Mouse (Mus musculus): ENCODE measurements around the gene Mylk2. TPM values are rescaled to one million over a fixed set of nuclear protein-coding genes. Genes with fewer than 3 reads are reported as not detected.

Gene Mylk2
- polyA plus RNA-seq (2012; fragmentation: generic; extraction: Trizol) = under 1 TPM; 0.14 to 0.44 TPM

DNA sequence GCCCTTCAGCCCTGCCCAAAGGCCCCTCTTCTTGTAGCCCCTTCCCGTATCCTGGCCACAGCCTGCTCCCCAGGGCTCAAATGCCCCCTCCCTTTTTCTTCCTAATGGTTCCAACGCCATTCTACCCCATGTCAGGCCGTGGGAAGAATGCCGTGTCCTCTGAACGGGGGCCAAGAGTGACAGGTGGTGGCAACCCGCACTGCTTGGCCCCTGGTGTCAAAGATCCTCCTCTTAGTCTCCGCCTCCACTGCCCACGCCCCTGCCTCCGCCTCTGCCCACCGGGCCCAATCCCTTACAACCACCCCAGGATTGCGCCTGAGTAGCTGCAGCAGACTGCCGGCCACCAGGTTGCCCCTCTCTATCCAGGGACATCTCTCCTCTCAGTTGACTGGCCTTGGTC lies at the start of gene Mylk2:
Gene Mylk2, plus strand, starts transcription at position 322 of the 400 bp plus-strand sequence.

DNA sequence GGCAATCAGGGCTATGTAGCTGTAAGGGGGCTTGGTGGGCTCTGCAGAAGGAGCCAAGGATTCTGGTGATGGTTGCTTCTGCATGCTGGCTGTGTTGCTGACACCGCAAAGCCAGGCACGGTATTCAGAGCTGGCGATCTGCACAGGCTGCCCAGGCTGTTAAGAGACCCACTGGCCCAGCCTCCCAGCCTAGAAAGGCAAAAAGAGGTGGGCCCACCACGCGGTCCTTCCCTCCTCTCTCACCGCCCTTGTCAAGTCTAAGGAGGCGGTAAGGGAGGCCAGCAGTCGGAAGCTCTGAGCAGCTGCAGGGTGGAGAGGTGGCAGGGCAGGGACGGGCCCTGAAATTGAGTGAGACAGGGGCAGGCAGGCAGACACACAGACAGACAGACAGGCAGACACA lies 21.9 kb downstream of the Mylk2 start, which contains the start of gene Foxs1:
Gene Foxs1, minus strand, starts transcription at position 161 of the 400 bp plus-strand sequence.

DNA sequence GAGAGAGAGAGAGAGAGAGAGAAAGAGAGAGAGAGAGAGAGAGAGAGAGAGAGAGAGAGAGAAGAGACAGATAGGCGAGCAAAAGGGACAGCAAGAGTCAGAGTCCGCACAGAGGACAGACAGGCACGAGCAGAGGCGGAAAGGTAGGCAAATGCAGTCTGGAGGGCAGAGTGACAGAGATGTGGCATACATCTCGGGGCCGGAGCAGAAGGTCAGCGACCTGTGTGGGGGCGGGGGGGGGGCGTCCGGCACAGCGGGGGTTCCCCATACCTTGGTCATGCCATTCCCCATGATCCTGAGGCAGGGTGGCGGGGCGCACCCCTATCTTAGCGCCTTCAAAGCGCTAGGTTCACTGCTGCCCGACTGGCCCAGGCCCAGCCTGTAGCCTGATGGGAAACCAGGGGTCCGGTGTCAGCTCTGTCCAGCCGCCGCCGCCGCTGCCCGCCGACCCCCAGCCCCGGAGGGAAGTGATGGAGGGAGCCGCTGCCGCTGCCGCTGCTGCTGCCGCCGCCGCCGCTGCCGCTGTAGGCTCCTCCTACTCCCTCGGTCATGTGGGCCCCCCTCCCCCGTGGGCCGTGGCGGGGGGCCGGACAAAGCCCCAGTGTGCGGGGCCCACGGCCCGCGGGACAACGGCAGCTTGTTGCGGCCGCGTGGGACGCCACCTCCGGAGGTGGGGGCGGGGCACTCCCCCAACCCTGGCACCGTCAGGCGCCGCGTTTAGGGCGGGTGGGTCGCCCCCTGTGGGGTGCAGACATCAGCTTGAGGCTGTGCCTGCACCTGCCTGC lies 40.1 kb downstream of the Mylk2 start, which contains the start of gene Dusp15:
Gene Dusp15, minus strand, starts transcription at position 634 of the 785 bp plus-strand sequence.

DNA sequence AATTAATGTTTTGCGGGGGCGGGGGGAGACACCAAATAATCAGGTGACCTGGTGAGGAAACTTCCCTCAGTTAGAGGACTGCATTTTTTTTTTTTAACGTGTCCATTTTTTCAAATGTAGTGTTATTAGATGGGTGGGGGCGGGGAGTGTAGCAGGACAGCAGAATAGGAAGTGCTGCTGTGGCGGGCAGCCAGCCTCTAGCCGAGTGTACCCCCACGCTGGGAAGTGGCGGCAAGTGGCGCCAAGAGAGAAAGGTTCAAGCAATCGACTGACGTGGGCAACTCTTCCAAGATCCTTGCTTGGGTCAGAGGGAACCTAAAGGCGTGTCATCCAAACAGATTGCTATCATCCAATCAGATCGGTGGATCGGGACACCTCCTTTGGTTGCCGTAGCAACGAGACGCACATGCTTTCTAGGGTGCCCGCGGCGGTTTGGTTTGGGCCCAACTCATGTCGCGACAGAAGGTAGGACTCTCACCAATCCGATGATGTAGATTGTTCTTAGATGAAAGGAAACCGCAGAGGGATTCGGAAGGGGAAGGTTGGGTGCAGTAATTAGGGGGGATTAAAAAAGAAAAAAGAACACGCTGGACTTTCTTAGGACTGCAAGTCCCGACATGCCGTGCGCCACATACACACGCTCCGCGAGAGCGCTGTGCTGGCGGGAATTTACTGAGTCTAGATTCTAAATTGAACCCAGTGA lies 51.1 kb downstream of the Mylk2 start, which contains the start of gene Ttll9:
Gene Ttll9, plus strand, starts transcription at position 395 of the 703 bp plus-strand sequence.

Other genes with a start within 250 kb of the Mylk2 start
- gene H13, start 241.9 kb upstream of the Mylk2 start, polyA plus RNA-seq (2012; fragmentation: generic; extraction: Trizol) = 100 to 1,000 TPM; 127 to 134 TPM
- 10 to 100 TPM in 1 of 2 experiments, 1 to 10 TPM in 1; 6.8 to 12.6 TPM for gene Mcts2, start 224.3 kb upstream of the Mylk2 start, polyA plus RNA-seq (2012; fragmentation: generic; extraction: Trizol)
- 100 to 1,000 TPM in 1 of 2 experiments, 10 to 100 TPM in 1; 99.1 to 172 TPM for gene Id1, start 175.1 kb upstream of the Mylk2 start, polyA plus RNA-seq (2012; fragmentation: generic; extraction: Trizol)
- 1 to 10 TPM in 1 of 2 experiments, under 1 TPM in 1; 0.66 to 1.0 TPM for gene Cox4i2, start 157.2 kb upstream of the Mylk2 start, polyA plus RNA-seq (2012; fragmentation: generic; extraction: Trizol)
- 10 to 100 TPM; 35.1 to 54.7 TPM for gene Bcl2l1, start 79.6 kb upstream of the Mylk2 start, polyA plus RNA-seq (2012; fragmentation: generic; extraction: Trizol)
- 10 to 100 TPM in 1 of 2 experiments, 1 to 10 TPM in 1; 7.6 to 48.4 TPM for gene Tpx2, start 63.4 kb upstream of the Mylk2 start, polyA plus RNA-seq (2012; fragmentation: generic; extraction: Trizol)
- 1 to 10 TPM; 2.9 to 4.0 TPM for gene Foxs1, start 21.9 kb downstream of the Mylk2 start, polyA plus RNA-seq (2012; fragmentation: generic; extraction: Trizol)
- gene Dusp15, start 40.3 kb downstream of the Mylk2 start, polyA plus RNA-seq (2012; fragmentation: generic; extraction: Trizol) = 1 to 10 TPM in 1 of 2 experiments, under 1 TPM in 1; 0.47 to 4.1 TPM
- under 1 TPM; 0.08 TPM for gene Ttll9, start 51.1 kb downstream of the Mylk2 start, polyA plus RNA-seq (2012; fragmentation: generic; extraction: Trizol)
- 100 to 1,000 TPM in 1 of 2 experiments, 10 to 100 TPM in 1; 33.9 to 135 TPM for gene Pdrg1, start 104.1 kb downstream of the Mylk2 start, polyA plus RNA-seq (2012; fragmentation: generic; extraction: Trizol)
- gene Xkr7, start 120.5 kb downstream of the Mylk2 start, polyA plus RNA-seq (2012; fragmentation: generic; extraction: Trizol) = not detected
- not detected for gene Ccm2l, start 154.6 kb downstream of the Mylk2 start, polyA plus RNA-seq (2012; fragmentation: generic; extraction: Trizol)
- gene Hck, start 197.1 kb downstream of the Mylk2 start, polyA plus RNA-seq (2012; fragmentation: generic; extraction: Trizol) = under 1 TPM in 1 of 2 experiments, not detected in 1; 0.06 TPM
- gene Tm9sf4, start 250.0 kb downstream of the Mylk2 start, polyA plus RNA-seq (2012; fragmentation: generic; extraction: Trizol) = 10 to 100 TPM; 22.6 to 83.6 TPM